Mouse (Mus musculus): ENCODE measurements around the gene Bcas1.
"Not testable (repeated sequence)": the region's sequence is repeated elsewhere in the genome, so short reads cannot be mapped to it uniquely, and the experiment has no call there.

Bcas1 gene

GRCm38 (mm10) chr2:170427704-170428103, at the start of gene Bcas1:
TSS of gene Bcas1 (minus strand) at chr2:170427845.
- DNase-seq (ENCODE audit: low spot score): no peak

GRCm38 (mm10) chr2:170476643-170477042, 49.0 kb upstream of the Bcas1 start:
- DNase-seq (ENCODE audit: low spot score): no peak

- DNase-seq (ENCODE audit: low spot score): no peak
Measured at GRCm38 (mm10) chr2:170476215-170476614, 48.6 kb upstream of the Bcas1 start.

GRCm38 (mm10) chr2:170475164-170475563, 47.5 kb upstream of the Bcas1 start:
- no peak for DNase-seq (ENCODE audit: low spot score)

- DNase-seq (ENCODE audit: low spot score): no peak
Measured at GRCm38 (mm10) chr2:170474125-170474524, 46.5 kb upstream of the Bcas1 start.

GRCm38 (mm10) chr2:170470591-170470990, 42.9 kb upstream of the Bcas1 start:
- DNase-seq (ENCODE audit: low spot score): no peak

- DNase-seq (ENCODE audit: low spot score): peak; percentile 71
Measured at GRCm38 (mm10) chr2:170469616-170470308, 42.1 kb upstream of the Bcas1 start.

GRCm38 (mm10) chr2:170468009-170468408, 40.4 kb upstream of the Bcas1 start:
- peak; percentile 17 for DNase-seq (ENCODE audit: low spot score)

- DNase-seq (ENCODE audit: low spot score): no peak
Measured at GRCm38 (mm10) chr2:170464817-170465216, 37.2 kb upstream of the Bcas1 start.

GRCm38 (mm10) chr2:170461652-170462051, 34.0 kb upstream of the Bcas1 start:
- DNase-seq (ENCODE audit: low spot score): no peak

- peak; percentile 53 for DNase-seq (ENCODE audit: low spot score)
Measured at GRCm38 (mm10) chr2:170459805-170460204, 32.2 kb upstream of the Bcas1 start.

GRCm38 (mm10) chr2:170459183-170459582, 31.5 kb upstream of the Bcas1 start:
- DNase-seq (ENCODE audit: low spot score): no peak

GRCm38 (mm10) chr2:170453809-170454208, 26.2 kb upstream of the Bcas1 start:
- not testable (repeated sequence) for DNase-seq (ENCODE audit: low spot score)

- DNase-seq (ENCODE audit: low spot score): peak; percentile 79
Measured at GRCm38 (mm10) chr2:170450933-170451332, 23.3 kb upstream of the Bcas1 start.

GRCm38 (mm10) chr2:170447651-170448050, 20.0 kb upstream of the Bcas1 start:
- no peak for DNase-seq (ENCODE audit: low spot score)

GRCm38 (mm10) chr2:170446843-170447383, 19.3 kb upstream of the Bcas1 start:
- DNase-seq (ENCODE audit: low spot score): no peak

- DNase-seq (ENCODE audit: low spot score): no peak
Measured at GRCm38 (mm10) chr2:170445861-170446260, 18.2 kb upstream of the Bcas1 start.

- DNase-seq (ENCODE audit: low spot score): peak; percentile 12
Measured at GRCm38 (mm10) chr2:170442535-170442934, 14.9 kb upstream of the Bcas1 start.

GRCm38 (mm10) chr2:170438782-170439181, 11.1 kb upstream of the Bcas1 start:
- DNase-seq (ENCODE audit: low spot score): no peak

- no peak for DNase-seq (ENCODE audit: low spot score)
Measured at GRCm38 (mm10) chr2:170436204-170436603, 8.6 kb upstream of the Bcas1 start.

- DNase-seq (ENCODE audit: low spot score): no peak
Measured at GRCm38 (mm10) chr2:170432152-170432551, 4.5 kb upstream of the Bcas1 start.

- no peak for DNase-seq (ENCODE audit: low spot score)
Measured at GRCm38 (mm10) chr2:170428966-170429365, 1.3 kb upstream of the Bcas1 start.

GRCm38 (mm10) chr2:170424131-170424530, 3.5 kb downstream of the Bcas1 start:
- DNase-seq (ENCODE audit: low spot score): no peak

GRCm38 (mm10) chr2:170421924-170422323, 5.7 kb downstream of the Bcas1 start:
- no peak for DNase-seq (ENCODE audit: low spot score)

All from adipocyte (in vitro differentiated cells).